Comparison of ENCODE assay signal across 17 mouse cellular contexts in genomic region chr7:133041784-133042183, GRCm38 (mm10).
DNase-seq lines count a peak whose midpoint lies in the region; ATAC-seq lines count a peak whose summit lies in the region.
"Had no signal": no experiment of that assay in that cellular context is flagged by ENCODE, and none has a peak within 500 bp of the region (broad histone marks: within the 10 kb centered on the region; RNA-seq: fewer than 3 reads in every experiment).

No protein-coding gene starts in this region.

- H3K9me3 ChIP-seq in heart, embryonic 10.5 days = no peaks in the 10 kb centered on the region
- no peaks in the 10 kb centered on the region for H3K9me3 ChIP-seq in hindbrain, embryonic 14.5 days (ENCODE audit: control insufficient read depth, low read length)
- H3K9me3 ChIP-seq: liver, embryonic 15.5 days; midbrain, embryonic 13.5 days; neural tube, embryonic 13.5 days had no signal

- 57% methylated on average over 3 of the region's 3 CpGs for WGBS in heart, embryonic 10.5 days
- 89% methylated on average over 3 of the region's 3 CpGs for WGBS in hindbrain, embryonic 14.5 days

- no peak overlapping the region for H3K4me2 ChIP-seq in hindbrain, embryonic 14.5 days (replicated peaks)
- H3K4me2 ChIP-seq: liver, embryonic 15.5 days; midbrain, embryonic 13.5 days; neural tube, embryonic 13.5 days had no signal

- no peak overlapping the region for H3K4me3 ChIP-seq in heart, embryonic 10.5 days
- H3K4me3 ChIP-seq in hindbrain, embryonic 14.5 days (replicated peaks; ENCODE audit: low read length) = no peak overlapping the region
- H3K4me3 ChIP-seq: liver, embryonic 15.5 days; midbrain, embryonic 13.5 days; neural tube, embryonic 13.5 days had no signal

- DNase-seq in heart, embryonic 10.5 days (ENCODE audit: low spot score) = no peak
- no peak for DNase-seq in heart, postnatal 14 days
- DNase-seq in urinary bladder, adult 18-20 months (ENCODE audit: low spot score in 2 of 2) = peak; percentile 55 to 66
- no peak for DNase-seq in urinary bladder, postnatal 10 days (ENCODE audit: low spot score)
- peak; percentile 61 for DNase-seq in lung, postnatal 14 days
- no peak for DNase-seq in hindbrain, embryonic 14.5 days (ENCODE audit: low spot score)
- no peak for DNase-seq in spleen, adult 12 weeks (ENCODE audit: low spot score)
- DNase-seq: adrenal gland, postnatal 10 days; B cell, adult 2 months; cerebellum, adult 11-12 months; forebrain, postnatal 0 days; layer of hippocampus, adult 9-11 months had no signal

- no peak overlapping the region for H3K9ac ChIP-seq in hindbrain, embryonic 14.5 days
- H3K9ac ChIP-seq: forebrain, postnatal 0 days; liver, embryonic 15.5 days; midbrain, embryonic 13.5 days; neural tube, embryonic 13.5 days had no signal

- no peaks in the 10 kb centered on the region for H3K27me3 ChIP-seq in heart, embryonic 10.5 days (ENCODE audit: insufficient read depth, poor library complexity, severe bottlenecking)
- no peaks in the 10 kb centered on the region for H3K27me3 ChIP-seq in hindbrain, embryonic 14.5 days (ENCODE audit: control insufficient read depth, insufficient read depth, low read length)
- H3K27me3 ChIP-seq: liver, embryonic 15.5 days; midbrain, embryonic 13.5 days; neural tube, embryonic 13.5 days; Patski had no signal

- peak overlapping the region; percentile 59 for H3K27ac ChIP-seq in heart, embryonic 10.5 days
- no peak overlapping the region for H3K27ac ChIP-seq in hindbrain, embryonic 14.5 days
- H3K27ac ChIP-seq: liver, embryonic 15.5 days; midbrain, embryonic 13.5 days; neural tube, embryonic 13.5 days had no signal

- no peak for ATAC-seq in hindbrain, embryonic 14.5 days (ENCODE audit: low FRiP score)
- ATAC-seq in erythroid progenitor cell, adult 5-6 weeks (replicated peaks; ENCODE audit: low FRiP score, poor library complexity, severe bottlenecking) = no peak
- ATAC-seq: forebrain, postnatal 0 days; midbrain, embryonic 13.5 days; Patski had no signal

- intact Hi-C loops in heart, postnatal 14 days (cut with DNase I) = no loop called here

- H3K4me1 ChIP-seq in heart, embryonic 10.5 days = peaks cover 69% of the 10 kb centered on the region
- H3K4me1 ChIP-seq in hindbrain, embryonic 14.5 days (replicated peaks; ENCODE audit: control insufficient read depth, insufficient read depth, low read length) = peaks cover 7% of the 10 kb centered on the region; the same call in 1 of the 2 replicates

- peaks cover 9% of the 10 kb centered on the region; the same call in 1 of the 2 replicates for H3K36me3 ChIP-seq in heart, embryonic 10.5 days
- no peaks in the 10 kb centered on the region for H3K36me3 ChIP-seq in hindbrain, embryonic 14.5 days (replicated peaks; ENCODE audit: control insufficient read depth, insufficient read depth)
- H3K36me3 ChIP-seq: liver, embryonic 15.5 days; midbrain, embryonic 13.5 days; neural tube, embryonic 13.5 days had no signal

Comparison
In these comparisons a context has a peak if more than half of its experiments do, and no peak if none do; other contexts are left out.
1. DNase-seq: peak in urinary bladder, adult 18-20 months (2 of 2) and lung, postnatal 14 days (single experiment); none in heart, embryonic 10.5 days (single experiment), heart, postnatal 14 days (0 of 2), urinary bladder, postnatal 10 days (single experiment), hindbrain, embryonic 14.5 days (single experiment) and spleen, adult 12 weeks (single experiment).